Mouse (Mus musculus) macrophage (primary cell): ENCODE data around the gene Scp2. TPM values are rescaled to one million over a fixed set of nuclear protein-coding genes. Genes with fewer than 3 reads are reported as not detected.

Experiments
- H3K27ac ChIP-seq: fragments of 350-480 bp; formaldehyde crosslinking; 2 replicates; pipeline ENCODE4 v1.9.0; 2021
- H3K36me3 ChIP-seq: fragments of 350-480 bp; formaldehyde crosslinking; 2 replicates; pipeline ENCODE4 v1.9.0; 2021; ENCODE audit errors: inconsistent target
- H3K4me3 ChIP-seq: fragments of 350-480 bp; formaldehyde crosslinking; 2 replicates; pipeline ENCODE4 v1.9.0; 2021; ENCODE audit errors: inconsistent target
- H3K79me2 ChIP-seq: fragments of 350-480 bp; formaldehyde crosslinking; 2 replicates; pipeline ENCODE4 v1.9.0; 2021; ENCODE audit errors: inconsistent target
- WGBS: methylation state at CpG from one replicate; pipeline ENCODE4 v1.1.7; 2026; ENCODE audit warnings: inconsistent platforms; ENCODE audit not compliant: missing documents; 5-methylcytosine and 5-hydroxymethylcytosine counted together
- polyA plus RNA-seq: library from polyadenylated mRNA; stranded (reverse); fragments of 250-400 nt; gene quantifications from 3 replicates; pipeline ENCODE4 v1.2.4, GENCODE M21; 2018; ENCODE audit warnings: inconsistent platforms

Gene Scp2
- polyA plus RNA-seq, 1 experiment from 2014 or later: 200 TPM

DNA sequence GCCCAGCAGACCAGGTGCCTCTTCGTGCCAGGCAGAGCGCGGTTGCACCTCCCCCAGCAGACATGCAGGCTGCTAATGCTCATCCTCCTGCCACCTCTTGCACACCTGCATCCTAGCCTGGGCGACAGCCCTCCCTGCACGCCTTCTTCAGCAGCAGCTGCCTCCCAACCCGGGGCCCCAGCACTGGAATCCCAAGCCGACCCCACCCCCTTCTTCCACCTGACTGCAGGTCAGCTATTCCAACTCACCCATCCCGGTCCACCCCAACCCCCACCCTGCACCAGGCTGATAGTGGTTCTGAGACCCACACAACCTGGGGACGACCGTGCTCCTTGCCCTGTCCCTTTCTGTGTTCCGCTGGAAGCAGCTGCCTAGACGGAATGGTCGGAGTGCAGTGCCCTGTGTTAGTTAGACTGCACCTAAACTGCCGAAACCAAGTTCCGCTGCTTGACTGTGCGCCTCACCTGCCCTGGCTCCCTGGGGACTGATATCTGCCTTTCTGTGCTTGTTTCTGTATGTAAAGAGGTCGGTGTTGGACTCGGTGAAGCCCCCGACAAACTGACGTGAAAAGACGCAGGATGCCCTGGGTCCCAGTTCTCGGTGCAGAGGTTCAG, 113.8 kb downstream of the Scp2 start:
- Histone ChIP-seq H3K79me2 (no peaks in the 10 kb centered on the region), H3K36me3 (no peaks in the 10 kb centered on the region), H3K27ac (no peak overlapping the region), H3K4me3 (no peak overlapping the region)
- 12% methylated on average over 22 of the region's 22 CpGs for WGBS

DNA sequence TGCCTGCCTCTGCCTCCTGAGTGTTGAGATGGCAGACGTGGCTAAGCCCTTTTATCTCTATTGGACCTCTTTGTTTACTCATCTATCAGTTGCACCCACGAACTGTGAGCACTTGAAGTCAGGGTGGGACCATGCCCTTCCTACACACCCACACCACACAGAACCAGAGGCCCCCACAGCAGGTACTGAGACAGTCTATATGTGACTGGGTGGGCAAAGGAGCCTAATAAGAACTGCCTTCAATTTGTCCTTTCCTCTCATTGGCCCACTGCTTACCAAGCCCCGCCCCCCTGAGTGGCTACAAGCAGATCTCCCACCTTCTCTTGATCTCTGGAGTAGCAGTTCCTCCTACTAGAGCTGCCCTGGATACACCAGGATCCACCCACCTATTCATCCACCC, 118.6 kb downstream of the Scp2 start:
- 68% methylated on average over 3 of the region's 3 CpGs for WGBS
- Histone ChIP-seq H3K27ac (no peak overlapping the region), H3K4me3 (no peak overlapping the region), H3K36me3 (no peaks in the 10 kb centered on the region), H3K79me2 (no peaks in the 10 kb centered on the region)

DNA sequence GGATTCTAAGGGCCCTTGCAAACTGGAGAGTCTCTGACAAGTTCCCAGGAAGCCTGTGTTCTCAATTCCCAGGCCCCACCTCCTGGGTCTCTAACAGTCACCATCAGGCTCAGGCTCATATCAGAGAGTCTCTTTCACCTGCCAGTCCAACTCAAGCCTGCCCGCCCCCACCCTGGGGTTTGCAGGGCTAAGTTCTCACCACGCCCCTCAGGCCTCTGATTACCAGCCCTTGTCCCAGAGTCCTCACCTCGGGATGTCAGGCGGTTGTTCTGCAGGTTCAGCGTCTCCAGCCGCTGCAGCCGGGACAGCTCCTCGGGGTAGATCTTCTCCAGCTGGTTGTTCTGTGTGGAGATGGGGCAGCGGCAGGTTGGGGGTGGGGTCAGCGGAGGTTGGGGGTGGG, 119.5 kb downstream of the Scp2 start:
- no peak overlapping the region for H3K27ac ChIP-seq
- no peaks in the 10 kb centered on the region for H3K36me3 ChIP-seq
- WGBS: 60% methylated on average over 9 of the region's 10 CpGs
- no peaks in the 10 kb centered on the region for H3K79me2 ChIP-seq
- no peak overlapping the region for H3K4me3 ChIP-seq

DNA sequence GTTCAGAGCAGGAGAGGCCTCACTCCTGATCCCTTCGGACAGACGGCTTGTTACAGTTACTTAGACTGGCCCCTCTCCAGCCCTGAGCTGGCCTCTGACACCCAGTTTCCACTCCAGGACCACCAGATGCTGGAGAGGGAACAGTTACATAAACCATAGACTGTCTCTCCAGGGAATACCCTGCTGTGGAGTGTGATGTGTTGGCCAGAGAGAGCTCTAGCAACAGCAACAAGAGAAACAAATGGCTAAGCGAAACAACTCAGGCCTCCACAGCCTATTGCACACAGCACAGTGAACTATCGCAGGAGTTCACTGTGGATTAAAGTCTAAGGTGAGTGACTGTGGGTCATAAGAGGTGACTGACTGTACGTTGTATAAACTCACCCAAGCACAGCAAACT, 120.2 kb downstream of the Scp2 start:
- no peaks in the 10 kb centered on the region for H3K79me2 ChIP-seq
- H3K4me3 ChIP-seq: no peak overlapping the region
- no peaks in the 10 kb centered on the region for H3K36me3 ChIP-seq
- 100% methylated on average over 5 of the region's 5 CpGs for WGBS
- no peak overlapping the region for H3K27ac ChIP-seq

DNA sequence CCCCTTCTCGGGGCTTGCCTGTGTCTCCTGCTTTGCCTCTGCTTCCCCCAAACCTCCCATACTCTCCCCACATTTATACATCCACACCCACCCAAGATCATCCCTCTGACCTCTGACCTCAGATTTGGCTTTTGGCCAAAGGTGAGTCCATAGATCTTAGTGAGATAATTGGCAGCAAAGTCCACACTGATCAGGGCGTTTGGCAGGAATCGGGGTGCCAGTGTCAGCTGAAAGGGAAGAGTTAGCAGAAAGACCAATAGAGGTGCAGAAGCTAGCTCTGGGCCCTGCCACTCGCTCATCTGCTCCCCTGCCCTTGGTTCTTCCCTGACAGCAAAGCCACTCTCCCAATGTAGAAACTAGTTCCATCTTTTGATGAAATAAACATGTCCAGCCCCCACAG, 121.6 kb downstream of the Scp2 start:
- Histone ChIP-seq H3K27ac (no peak overlapping the region), H3K4me3 (no peak overlapping the region), H3K36me3 (no peaks in the 10 kb centered on the region), H3K79me2 (no peaks in the 10 kb centered on the region)
- 95% methylated on average over 4 of the region's 4 CpGs for WGBS

DNA sequence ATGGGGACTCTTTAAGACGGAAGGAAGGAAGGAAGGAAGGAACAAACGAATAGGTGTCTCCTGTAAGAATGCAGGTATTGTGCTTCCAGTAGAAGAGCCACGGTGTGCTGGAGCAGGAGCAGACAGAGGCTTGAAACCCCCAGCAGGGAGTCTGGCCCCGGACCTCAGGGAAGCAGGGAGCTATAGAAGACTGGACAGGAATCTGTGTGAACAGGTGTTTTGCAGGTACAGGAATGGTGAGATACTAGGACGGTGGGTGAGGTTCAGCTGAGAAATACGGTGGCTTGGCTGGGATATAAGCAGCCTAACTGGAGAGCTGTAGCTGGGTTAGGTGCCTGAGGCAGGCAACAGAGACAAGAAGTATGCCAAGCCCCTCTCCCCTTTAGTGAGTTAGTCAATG, 124.6 kb downstream of the Scp2 start:
- Histone ChIP-seq H3K27ac (no peak overlapping the region), H3K4me3 (no peak overlapping the region), H3K36me3 (no peaks in the 10 kb centered on the region), H3K79me2 (no peaks in the 10 kb centered on the region)
- 86% methylated on average over 6 of the region's 6 CpGs for WGBS

DNA sequence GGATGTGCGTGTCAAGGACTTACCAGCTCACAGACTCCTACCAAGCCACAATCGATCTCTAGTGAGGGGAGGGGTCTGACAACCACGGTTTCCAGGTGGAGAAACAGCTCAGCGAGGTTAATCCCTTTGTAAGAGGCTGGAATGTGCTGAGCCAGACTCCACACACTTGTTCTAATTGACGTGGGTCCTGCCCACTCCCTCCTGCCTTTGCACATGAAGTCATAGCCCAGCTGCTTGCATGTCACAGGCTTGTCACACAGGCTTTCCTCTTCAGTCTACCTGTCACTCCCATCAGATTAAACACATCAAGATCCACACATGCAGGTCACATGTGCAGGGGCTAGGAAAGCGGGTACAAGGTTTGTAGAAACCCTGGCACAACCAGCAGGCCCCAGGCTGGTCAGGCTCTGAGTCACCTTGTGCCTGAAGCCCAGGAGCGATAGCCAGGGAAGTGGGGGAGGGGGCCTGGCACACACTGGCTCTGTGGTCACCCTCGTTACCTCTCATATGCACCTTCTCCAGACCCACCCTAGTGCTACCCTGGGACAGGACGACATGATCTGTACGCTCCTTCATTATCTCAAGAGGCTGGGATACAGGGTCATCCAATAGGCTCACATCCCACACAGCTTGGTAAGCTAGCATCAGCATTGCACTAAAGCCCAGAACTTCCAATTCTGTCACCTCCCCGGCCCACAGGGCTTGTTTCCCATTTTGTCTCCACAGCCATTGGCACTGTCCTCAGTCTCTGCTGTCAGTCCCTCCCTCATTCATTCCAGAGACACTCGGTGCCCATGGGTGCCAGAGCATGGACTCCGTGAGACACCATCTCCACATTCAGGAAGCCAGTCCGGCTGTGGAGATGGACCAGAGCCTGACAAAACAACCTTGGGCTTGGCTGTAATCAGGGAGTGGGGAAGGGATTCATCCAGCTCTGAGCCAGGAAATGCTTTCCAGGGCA, 125.6 kb downstream of the Scp2 start:
- Histone ChIP-seq H3K79me2 (no peaks in the 10 kb centered on the region), H3K4me3 (no peak overlapping the region), H3K27ac (no peak overlapping the region), H3K36me3 (no peaks in the 10 kb centered on the region)
- WGBS: 69% methylated on average over 14 of the region's 14 CpGs

DNA sequence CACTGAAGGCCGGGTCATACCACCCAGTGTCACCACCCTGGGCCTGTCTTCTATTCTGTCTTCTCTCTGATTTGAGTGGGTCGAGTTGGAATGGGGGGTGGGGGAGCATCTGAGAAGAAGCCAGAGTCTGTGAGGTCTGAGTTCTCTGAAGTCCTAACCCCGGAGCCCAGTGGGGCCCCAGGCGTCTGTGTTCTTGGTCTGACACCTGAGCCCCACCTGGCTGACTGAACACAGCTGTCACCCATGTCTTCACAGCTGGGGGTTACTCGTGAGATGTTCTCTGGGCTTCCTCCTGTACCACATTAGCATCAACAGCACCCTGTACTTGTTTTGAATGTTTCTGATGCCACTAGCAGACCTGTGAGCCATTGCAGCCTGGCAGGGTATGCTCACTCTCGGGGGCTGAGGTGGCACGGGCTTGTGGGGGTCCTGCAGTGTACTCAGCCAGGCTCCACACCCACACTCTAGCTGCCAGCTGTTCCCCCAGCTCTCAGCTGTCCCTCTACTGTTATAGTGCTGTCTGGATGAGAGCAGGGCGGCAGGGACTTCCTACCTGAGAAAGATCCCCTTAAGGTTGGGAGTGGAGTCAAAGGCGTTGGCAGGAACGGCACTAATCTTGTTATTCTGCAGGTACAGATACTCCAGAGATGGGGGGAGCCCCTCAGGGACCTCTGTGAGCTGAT, 126.4 kb downstream of the Scp2 start:
- Histone ChIP-seq H3K36me3 (no peaks in the 10 kb centered on the region), H3K4me3 (no peak overlapping the region), H3K79me2 (no peaks in the 10 kb centered on the region), H3K27ac (no peak overlapping the region)
- 72% methylated on average over 10 of the region's 10 CpGs for WGBS

DNA sequence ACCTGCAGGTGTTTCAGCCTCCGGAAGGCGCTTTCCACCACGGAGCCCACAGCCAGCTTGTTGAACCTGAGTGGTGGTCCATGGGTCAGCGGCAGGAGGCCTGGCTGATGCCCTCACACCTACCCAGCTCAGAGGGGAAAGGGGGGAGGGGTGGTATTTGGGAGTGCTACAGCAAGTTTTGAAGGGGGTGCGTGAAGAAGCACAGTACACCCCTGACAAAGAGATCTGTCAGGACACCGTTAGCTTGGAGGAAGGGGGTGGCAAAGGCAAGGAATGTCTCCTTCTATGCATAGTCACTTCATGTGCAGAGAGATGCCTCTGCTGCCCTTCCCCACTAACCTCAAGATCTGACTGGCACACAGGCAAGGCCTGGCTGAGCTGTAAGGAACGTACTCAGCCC, 127.0 kb downstream of the Scp2 start:
- WGBS: 89% methylated on average over 7 of the region's 7 CpGs
- Histone ChIP-seq H3K79me2 (no peaks in the 10 kb centered on the region), H3K36me3 (no peaks in the 10 kb centered on the region), H3K4me3 (no peak overlapping the region), H3K27ac (no peak overlapping the region)

DNA sequence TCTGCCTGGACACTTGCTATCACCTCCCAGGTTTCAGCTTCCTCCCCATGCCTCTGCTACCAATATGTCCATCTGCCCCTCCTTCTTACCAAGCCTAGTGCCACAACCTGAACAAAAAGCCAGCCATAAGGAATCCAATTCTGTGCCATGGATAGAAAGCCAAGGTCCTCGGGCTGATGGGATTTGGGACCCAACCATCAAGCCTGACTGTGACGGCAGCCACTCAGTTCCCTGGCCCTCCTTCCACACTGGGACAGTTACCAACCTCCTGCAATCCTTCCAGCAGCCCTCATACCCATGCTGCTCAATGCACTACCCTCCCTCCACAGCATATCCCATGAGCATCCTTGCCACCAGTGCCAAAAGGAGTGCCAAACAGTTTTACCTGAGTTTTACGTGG, 128.5 kb downstream of the Scp2 start:
- H3K79me2 ChIP-seq: no peaks in the 10 kb centered on the region
- H3K4me3 ChIP-seq: no peak overlapping the region
- 96% methylated on average over 3 of the region's 3 CpGs for WGBS

DNA sequence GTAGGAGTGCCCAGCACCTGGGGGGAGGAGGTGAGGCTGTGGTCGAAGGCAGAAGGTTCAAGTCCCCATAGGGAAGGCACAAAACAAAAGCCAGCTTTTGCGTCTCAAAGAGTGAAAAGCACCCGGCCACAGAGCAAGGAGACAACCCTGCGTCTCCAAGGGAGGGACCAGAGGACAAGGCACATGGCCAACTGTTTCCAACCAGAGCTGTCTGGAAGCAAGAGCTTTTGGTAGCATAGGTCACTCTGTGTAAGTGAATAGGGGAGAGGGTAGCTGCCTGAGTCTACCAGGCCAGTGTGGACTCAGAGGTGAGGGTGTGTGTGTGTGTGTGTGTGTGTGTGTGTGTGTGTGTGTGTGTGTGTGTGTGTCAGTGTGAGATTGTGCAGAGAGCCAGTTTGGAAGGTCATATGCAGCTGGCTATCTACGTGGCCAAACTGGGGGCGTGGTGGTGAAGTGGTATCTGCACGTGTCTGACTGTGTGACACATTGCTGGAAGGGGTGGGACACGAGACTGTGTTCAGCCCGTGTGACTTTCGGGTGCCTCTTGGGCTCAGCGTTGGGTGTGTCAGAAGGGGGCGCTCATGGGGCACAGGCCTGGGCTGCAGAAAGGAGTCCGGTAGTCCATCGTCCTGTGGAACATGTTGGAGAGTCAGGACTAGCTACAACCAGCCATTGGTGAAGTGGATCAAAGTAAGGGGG, 129.6 kb downstream of the Scp2 start:
- Histone ChIP-seq H3K36me3 (no peaks in the 10 kb centered on the region), H3K79me2 (no peaks in the 10 kb centered on the region), H3K27ac (no peak overlapping the region), H3K4me3 (no peak overlapping the region)
- 75% methylated on average over 14 of the region's 14 CpGs for WGBS

More for the DNA sequence above, 128.5 kb downstream of the Scp2 start:
- H3K36me3 ChIP-seq: no peaks in the 10 kb centered on the region
- no peak overlapping the region for H3K27ac ChIP-seq

DNA sequence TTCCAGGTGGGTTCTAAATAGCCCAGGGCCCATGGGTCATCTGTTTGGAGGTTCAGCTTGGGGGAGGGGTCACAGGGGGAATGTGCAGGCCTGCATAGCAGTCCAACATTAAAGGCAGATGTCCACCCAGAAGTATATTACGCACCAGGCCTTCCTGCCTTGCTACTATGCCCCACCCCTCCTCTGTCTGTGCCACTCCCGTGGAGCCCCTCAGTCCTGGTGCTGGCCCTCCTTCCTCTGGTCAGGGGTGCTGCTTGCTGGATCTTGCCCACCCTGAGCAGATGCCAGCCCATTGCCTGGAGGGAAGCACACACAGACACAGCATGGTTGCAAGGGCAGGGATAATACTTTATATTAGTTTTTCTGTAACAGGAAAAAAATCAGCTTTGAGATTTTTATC, 130.3 kb downstream of the Scp2 start:
- H3K27ac ChIP-seq: no peak overlapping the region
- H3K4me3 ChIP-seq: no peak overlapping the region
- no peaks in the 10 kb centered on the region for H3K79me2 ChIP-seq
- whole genome bisulfite sequencing: 67% methylated on average over 2 of the region's 2 CpGs
- H3K36me3 ChIP-seq: no peaks in the 10 kb centered on the region

DNA sequence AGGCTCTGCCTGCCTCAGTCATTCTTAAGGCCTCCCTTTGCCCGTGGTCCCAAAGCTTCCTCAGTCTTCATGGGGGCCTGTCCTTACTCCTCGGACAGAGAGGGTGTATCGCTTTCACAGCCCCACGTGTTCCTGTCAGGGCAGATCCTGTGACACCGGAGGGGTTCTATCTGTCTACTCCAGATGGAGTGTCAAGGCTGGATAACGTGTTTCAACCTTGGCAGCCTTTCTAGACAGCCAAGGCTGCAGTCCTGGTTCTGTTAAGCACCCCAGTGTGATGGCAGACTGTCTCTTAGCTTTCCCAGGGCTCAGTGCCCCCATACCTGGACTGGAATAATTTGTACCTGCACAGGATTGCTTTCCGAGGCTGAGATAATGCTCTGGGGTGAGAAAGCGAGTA, 136.3 kb downstream of the Scp2 start:
- WGBS: 81% methylated on average over 6 of the region's 8 CpGs

DNA sequence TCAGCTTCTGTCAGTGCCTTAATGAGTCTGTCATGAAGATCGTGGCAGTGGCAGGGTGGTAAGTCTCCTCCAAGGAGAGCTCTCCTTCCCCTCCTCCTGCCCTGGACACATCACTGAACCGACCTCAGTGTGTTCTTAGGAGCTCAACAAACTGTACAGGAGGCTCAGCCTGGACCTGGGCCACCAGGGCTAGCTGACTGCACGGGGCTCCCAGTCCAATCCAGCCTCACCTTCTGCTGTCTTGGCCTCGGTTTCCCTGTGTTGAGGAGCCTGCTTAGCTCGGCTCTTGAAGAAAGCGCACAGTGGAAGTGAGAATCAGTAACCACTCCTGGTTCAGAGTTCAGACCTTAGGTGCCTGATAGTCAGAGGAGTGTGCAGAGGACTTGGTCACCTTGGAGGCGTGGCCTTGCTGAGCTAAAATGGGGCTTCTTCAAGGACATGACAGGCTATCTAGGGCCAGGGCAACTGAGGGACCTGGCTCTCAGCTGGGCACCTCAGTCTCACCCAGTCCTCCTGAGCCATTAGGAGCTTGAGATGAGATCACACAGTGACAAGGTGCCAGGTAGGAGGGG, 137.2 kb downstream of the Scp2 start:
- WGBS: 87% methylated on average over 7 of the region's 7 CpGs
- H3K79me2 ChIP-seq: no peaks in the 10 kb centered on the region
- H3K4me3 ChIP-seq: no peak overlapping the region
- H3K27ac ChIP-seq: no peak overlapping the region
- H3K36me3 ChIP-seq: no peaks in the 10 kb centered on the region

More for the DNA sequence above, 136.3 kb downstream of the Scp2 start:
- no peak overlapping the region for H3K4me3 ChIP-seq
- no peak overlapping the region for H3K27ac ChIP-seq
- no peaks in the 10 kb centered on the region for H3K79me2 ChIP-seq
- H3K36me3 ChIP-seq: no peaks in the 10 kb centered on the region
